Mouse (Mus musculus) kidney, postnatal 25 days (tissue): ENCODE measurements at regions not wholly inside any gene's neighbourhood (a gene's known extent, or its start where the extent isn't known, plus 50 kb on each side); places are given as distances from the start of the nearest gene placed in this dataset.
A peak's percentile ranks its signal among the peaks of the same experiment; 100 is the strongest.

ENCODE experiments used
- DNase-seq, 2 experiments: peaks; one replicate each; pipeline ENCODE4 v3.0.0; 2021; ENCODE audit warnings: mixed read lengths in 2 of 2

- no peak for DNase-seq
Observed at GRCm38 (mm10) chr4:39926021-39926591, 216.8 kb upstream of the Aco1 start.

DNA sequence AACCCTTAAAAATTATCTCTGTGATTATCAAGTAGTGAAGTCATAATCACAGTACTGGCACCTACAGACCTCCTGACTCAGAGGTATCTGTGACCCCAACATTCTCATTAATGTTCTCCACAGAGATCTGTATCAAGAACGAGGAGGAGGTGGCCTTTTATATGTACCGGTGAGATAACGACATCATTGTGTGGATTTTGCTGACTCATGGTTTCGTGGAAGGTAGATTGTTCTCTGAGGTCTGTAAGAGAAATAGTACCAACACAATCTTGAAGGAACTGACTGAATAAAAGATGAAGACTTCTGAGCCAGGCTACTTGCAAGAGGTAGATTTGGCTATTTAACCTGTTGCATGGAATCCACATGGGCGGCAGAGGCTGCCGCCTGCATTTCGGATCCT, 216.3 kb upstream of the Aco1 start:
- no peak for DNase-seq

GRCm38 (mm10) chr4:39928491-39928890, 214.4 kb upstream of the Aco1 start:
- no peak for DNase-seq

DNA sequence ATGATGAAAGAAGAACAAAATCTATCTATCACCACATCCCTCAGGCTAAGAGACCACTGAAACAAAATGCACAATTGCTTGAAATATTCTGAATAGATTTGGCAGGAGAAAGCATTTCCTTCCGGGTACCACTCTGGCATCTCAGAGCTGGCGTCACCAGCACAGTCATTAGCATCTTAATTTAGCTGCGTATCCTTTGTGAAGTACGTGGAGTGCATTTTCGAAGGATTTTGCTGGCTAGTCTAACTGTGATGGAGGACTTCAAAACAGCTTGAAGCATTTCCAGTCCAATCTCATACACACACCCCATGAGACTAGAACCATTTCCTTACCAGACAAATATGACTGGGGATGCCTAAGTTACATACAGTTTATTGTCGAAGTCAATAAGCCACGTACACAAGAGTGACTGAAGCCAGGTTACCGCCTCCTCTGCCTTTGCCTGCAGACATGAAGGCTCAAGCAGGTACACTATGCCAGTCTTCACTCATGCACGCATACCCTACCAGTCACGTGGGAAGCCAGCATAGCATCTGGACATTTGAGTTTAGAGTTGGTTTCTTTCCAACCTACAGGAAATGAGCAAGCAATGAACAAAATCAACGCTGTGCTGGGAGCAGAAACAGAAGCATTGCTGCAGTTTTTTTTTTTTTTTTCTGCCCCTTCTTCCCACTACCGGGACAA, 208.7 kb upstream of the Aco1 start:
- DNase-seq, result no peak

- DNase-seq, result no peak
Observed at GRCm38 (mm10) chr4:39958687-39959086, 184.2 kb upstream of the Aco1 start.

GRCm38 (mm10) chr4:39967938-39968337, 174.9 kb upstream of the Aco1 start:
- no peak for DNase-seq

DNA sequence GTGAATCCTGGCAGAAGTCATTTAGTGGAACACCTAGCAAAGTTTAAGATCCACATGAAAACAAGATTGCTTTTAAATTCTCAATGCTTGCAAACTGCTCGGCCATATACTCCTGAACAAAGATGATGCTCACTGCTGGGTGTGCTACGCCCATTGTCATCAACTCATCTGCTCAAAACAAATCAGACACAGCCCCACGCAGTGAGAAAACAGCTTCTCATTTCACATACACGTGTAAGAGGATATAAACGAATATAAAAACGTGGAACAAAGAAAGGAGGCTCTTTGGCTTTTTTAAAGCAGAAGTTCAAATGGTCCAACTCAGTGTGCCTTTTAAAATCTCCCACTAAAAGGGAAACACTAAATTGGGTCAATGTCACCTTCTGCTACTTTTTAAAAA, 151.5 kb upstream of the Aco1 start:
- DNase-seq, result no peak

- no peak for DNase-seq
Observed at GRCm38 (mm10) chr4:39991851-39992250, 151.0 kb upstream of the Aco1 start.

- no peak for DNase-seq
Observed at GRCm38 (mm10) chr4:39998771-39999422, 144.0 kb upstream of the Aco1 start.

GRCm38 (mm10) chr4:40014666-40015065, 128.2 kb upstream of the Aco1 start:
- peak; percentile 58 to 71 for DNase-seq

DNA sequence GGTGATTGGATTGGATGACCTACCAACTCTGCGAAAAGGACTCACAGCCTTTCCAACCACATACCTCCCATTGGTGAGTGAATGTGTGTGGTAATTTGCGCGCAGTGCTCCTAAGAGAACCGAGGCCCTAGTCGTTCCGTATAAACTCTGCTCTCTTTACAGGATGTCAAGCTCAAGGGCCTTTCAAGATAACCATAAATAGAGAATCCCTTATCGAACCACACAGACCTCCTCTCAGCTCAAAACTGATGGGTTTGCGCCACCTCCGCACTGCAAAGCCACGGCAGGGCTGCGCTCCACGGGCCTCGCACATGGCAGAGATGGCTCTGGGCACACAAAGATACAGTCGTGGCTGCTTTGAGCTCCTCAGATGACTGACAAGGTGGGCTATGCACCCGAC, 126.0 kb upstream of the Aco1 start:
- DNase-seq, result no peak

DNA sequence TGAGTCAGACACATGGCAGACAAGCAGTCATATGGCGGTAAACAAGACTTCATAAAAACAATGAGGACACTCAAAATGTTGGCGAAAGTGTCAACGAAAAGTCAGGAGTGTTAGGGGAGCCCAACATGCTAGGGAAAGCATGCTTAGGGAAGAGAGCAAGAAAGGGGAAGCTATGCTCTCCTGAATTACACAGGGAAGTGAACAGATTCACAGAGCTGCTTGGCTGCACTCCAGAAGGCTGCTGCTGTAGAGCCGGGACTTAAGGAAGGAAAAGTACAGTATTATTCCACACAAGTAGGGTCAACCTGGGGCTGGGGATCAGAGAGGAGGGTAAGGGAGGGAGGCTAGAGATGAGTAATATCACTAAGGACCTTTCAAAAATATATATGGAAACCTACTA, 124.7 kb upstream of the Aco1 start:
- DNase-seq, result peak in 1 of 2 experiments; percentile 4

GRCm38 (mm10) chr4:40031361-40031760, 111.5 kb upstream of the Aco1 start:
- no peak for DNase-seq

GRCm38 (mm10) chr4:40047846-40048245, 95.0 kb upstream of the Aco1 start:
- no peak for DNase-seq

DNA sequence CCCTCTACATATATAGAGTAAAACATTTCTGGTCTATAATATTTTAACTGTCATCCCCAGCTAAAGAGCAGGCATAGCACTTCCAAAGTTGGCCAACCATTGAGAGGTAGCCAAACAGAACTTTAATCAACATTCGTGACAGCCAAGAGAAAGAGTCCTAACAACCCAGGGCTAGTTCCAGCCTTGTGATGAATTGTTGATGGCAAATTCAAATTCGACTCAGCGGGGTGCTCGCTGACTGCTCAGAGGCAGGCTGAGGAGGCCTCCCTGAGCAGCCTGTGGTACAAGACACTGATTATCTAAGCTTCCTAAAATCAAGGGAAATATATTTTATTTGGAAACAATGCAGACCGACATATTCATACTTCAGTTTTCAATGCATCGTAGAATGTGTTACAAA, 93.8 kb upstream of the Aco1 start:
- no peak for DNase-seq

- DNase-seq, result no peak
Observed at GRCm38 (mm10) chr4:40051848-40052247, 91.0 kb upstream of the Aco1 start.

DNA sequence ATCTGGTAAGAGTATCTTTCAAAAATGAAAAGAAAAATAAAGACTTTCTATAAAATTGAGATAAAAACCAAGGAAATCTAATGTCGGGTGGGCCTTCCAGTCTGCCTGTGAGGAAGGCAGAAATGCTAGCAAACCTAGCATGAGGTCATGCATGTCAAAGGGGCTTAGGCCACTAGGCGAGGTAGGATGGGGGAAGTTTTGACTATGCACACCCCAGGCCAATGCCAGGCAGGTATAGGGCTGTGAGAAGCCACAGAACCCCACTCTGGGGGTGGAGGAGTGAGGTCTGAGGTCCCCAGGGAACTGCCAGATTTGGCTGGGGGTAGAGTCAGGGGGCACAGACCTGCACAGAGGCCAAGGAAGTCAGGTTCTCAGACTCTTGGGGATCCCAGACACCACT, 89.5 kb upstream of the Aco1 start:
- DNase-seq, result no peak

DNA sequence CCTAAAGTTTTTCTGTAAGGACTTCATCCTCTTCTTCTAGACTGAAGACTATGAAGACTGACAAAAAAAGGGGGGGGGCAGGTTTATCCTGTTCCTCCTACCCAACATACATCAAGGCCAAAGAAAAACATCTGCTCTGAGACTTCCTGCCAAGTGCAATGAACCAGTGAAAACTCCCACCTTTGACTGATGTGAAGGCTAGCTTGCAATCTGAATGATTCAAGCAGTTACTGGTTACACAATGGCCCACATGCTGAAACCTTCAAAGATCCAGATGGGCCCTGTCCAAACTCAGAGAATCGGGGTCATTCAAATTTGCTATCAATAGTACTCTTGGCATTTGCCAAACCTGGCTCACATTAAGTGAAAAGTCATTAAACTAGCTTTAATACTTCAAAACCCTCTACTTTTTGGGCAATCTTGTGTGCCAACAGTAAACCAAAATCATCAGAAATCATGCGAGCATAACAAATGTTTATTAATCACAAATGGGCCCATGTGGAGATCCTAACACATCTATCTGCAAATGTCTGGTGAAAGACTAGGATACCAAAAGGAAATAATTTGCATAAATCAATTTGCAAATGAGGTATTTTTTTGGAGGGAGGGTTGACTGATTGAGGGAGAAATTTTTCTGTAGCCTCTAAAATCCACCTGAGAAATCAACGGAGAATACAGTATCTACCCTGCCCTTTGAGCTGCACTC, 79.0 kb upstream of the Aco1 start:
- no peak for DNase-seq

DNA sequence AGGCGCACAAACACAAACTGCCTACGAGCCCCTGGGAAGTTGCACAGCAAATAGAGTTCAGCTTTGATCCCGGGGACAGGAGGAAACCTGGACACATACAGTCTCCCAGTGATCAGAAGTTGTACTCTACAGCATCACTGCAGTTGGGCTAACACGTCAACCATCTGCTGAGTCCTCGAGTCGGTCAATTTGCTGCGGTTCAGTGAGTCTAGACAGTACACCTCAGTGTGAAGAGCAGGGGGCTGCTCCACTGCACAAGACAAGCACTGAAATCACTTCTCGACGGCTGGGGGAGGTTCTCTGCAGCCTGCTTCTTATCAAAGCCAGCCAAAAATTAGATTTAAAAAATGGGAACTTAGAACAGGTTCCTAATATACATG, 78.4 kb upstream of the Aco1 start:
- no peak for DNase-seq

- DNase-seq, result no peak
Observed at GRCm38 (mm10) chr4:40070959-40071634, 71.8 kb upstream of the Aco1 start.

DNA sequence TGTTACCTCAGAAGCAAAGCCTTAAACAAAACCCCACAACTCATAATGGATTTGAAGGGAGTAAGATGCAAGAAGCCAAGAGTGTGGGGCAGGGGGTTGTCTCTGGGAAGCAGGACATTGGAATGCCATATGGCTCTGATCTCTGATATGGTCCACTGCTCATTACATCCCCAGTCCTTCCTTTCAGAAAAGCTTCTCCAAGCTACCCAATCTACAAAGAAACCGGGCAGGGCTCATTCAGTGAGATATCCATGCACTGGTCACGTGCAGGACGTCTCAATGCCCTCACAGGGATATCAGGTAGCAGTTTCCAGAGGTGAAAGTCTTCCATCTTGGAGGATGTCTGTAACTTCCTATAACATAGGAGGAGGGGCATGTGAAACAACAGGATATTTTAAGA, 61.8 kb upstream of the Aco1 start:
- no peak for DNase-seq

- no peak for DNase-seq
Observed at GRCm38 (mm10) chr4:40090295-40090694, 52.6 kb upstream of the Aco1 start.
